In the genomic region with DNA sequence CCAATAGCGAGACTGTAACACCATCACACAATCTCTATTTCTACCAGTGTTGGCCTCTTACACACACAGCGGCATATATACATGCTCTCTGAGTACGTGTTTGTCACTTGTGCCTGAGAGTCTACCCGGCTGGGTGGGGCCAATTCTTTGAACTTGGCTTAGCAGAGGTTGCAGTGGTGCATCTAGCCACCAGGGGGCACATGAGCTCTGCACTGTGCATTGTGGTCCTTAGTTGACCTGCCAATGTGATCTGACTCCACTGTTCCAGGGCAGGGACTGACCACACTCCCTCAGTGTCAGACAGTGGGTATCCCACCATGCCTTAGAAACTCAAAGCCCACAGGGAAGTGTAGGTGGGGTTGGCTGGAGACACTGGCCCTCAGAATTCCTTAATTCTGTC, we compare ENCODE assay signal across 9 mouse cellular contexts. TPM values are rescaled to one million over a fixed set of nuclear protein-coding genes. Genes with fewer than 3 reads are reported as not detected.
A peak's percentile ranks its signal among the peaks of the same experiment; 100 is the strongest.
DNase-seq lines count a peak whose midpoint lies in the region; ATAC-seq and TF ChIP-seq lines count a peak whose summit lies in the region.
"Had no signal": no experiment of that assay in that cellular context is flagged by ENCODE, and none has a peak within 500 bp of the region (broad histone marks: within the 10 kb centered on the region; RNA-seq: fewer than 3 reads in every experiment).

No protein-coding gene starts in this region.

- intact Hi-C loops in heart, postnatal 36 days (cut with DNase I), result loop anchor here (5.0 kb wide), 1 partner anchor 357 kb away; no protein-coding TSS in a partner anchor

- H3K4me1 ChIP-seq in neural tube, embryonic 15.5 days, result 0 out of 2 replicates have a peak, but pooled peaks cover 6% of the 10 kb centered on the region
- H3K4me1 ChIP-seq in liver, postnatal 0 days (ENCODE audit: insufficient read depth), result no peaks in the 10 kb centered on the region
- peaks cover 12% of the 10 kb centered on the region; the same call in 1 of the 2 replicates for H3K4me1 ChIP-seq in spleen, adult 2 months (ENCODE audit: control insufficient read depth, insufficient read depth, insufficient read length)

- no peaks in the 10 kb centered on the region for H3K9me3 ChIP-seq in neural tube, embryonic 15.5 days (replicated peaks)
- H3K9me3 ChIP-seq in liver, postnatal 0 days (ENCODE audit: low read length), result no peaks in the 10 kb centered on the region
- H3K9me3 ChIP-seq: heart, embryonic 13.5 days had no signal

- ATAC-seq in CD4-positive, CD25-positive, alpha-beta regulatory T cell, adult 4 months, result no peak
- ATAC-seq in neural tube, embryonic 15.5 days (ENCODE audit: low FRiP score), result no peak
- ATAC-seq in liver, postnatal 0 days, result 0 out of 2 replicates have a peak, but pooled peaks have one; percentile 7

- peak; percentile 88 for DNase-seq in CD4-positive, CD25-positive, alpha-beta regulatory T cell, adult 2 months (ENCODE audit: low read depth, low spot score)
- peak; percentile 47 for DNase-seq in neural tube, embryonic 10.5 days (ENCODE audit: extremely low spot score, low spot score)
- peak; percentile 34 to 44 for DNase-seq in heart, postnatal 36 days
- peak; percentile 68 for DNase-seq in liver, postnatal 0 days
- DNase-seq in spleen, adult 2 months (ENCODE audit: low read depth in 1 of 2, low spot score in 2 of 2), result peak; percentile 60 to 75
- DNase-seq in adipocyte (ENCODE audit: low spot score), result no peak

- H3K27me3 ChIP-seq in neural tube, embryonic 15.5 days (replicated peaks), result no peaks in the 10 kb centered on the region
- H3K27me3 ChIP-seq in liver, postnatal 0 days (ENCODE audit: insufficient read depth, low read length), result no peaks in the 10 kb centered on the region
- H3K27me3 ChIP-seq in spleen, adult 2 months (ENCODE audit: control insufficient read depth, insufficient read depth, low read length), result no peaks in the 10 kb centered on the region

- H3K4me3 ChIP-seq in neural tube, embryonic 15.5 days (replicated peaks), result no peak overlapping the region
- no peak overlapping the region for H3K4me3 ChIP-seq in liver, postnatal 0 days (ENCODE audit: low read depth, low read length)
- H3K4me3 ChIP-seq in spleen, adult 2 months (ENCODE audit: extremely low read depth, insufficient read depth, insufficient read length), result no peak overlapping the region
- H3K4me3 ChIP-seq: heart, embryonic 13.5 days had no signal

- H3K9ac ChIP-seq in neural tube, embryonic 15.5 days (replicated peaks), result no peak overlapping the region
- H3K9ac ChIP-seq in liver, postnatal 0 days (replicated peaks), result no peak overlapping the region
- H3K9ac ChIP-seq: heart, embryonic 13.5 days had no signal

- H3K27ac ChIP-seq in neural tube, embryonic 15.5 days (replicated peaks), result no peak overlapping the region
- no peak overlapping the region for H3K27ac ChIP-seq in liver, postnatal 0 days (ENCODE audit: low read depth)
- no peak overlapping the region for H3K27ac ChIP-seq in spleen, adult 2 months (ENCODE audit: insufficient read depth, low read length)
- H3K27ac ChIP-seq: heart, embryonic 13.5 days had no signal

- TF ChIP-seq EP300 in liver, postnatal 0 days (IDR thresholded peaks at IDR 0.05; ENCODE audit: low read depth), result no peak

- H3K36me3 ChIP-seq in neural tube, embryonic 15.5 days, result no peaks in the 10 kb centered on the region
- no peaks in the 10 kb centered on the region for H3K36me3 ChIP-seq in liver, postnatal 0 days (replicated peaks; ENCODE audit: insufficient read depth, low read length)
- no peaks in the 10 kb centered on the region for H3K36me3 ChIP-seq in spleen, adult 2 months (ENCODE audit: control insufficient read depth, insufficient read depth, low read length)
- H3K36me3 ChIP-seq: heart, embryonic 13.5 days had no signal

- no peak overlapping the region for H3K4me2 ChIP-seq in neural tube, embryonic 15.5 days
- H3K4me2 ChIP-seq in liver, postnatal 0 days (ENCODE audit: low read depth, low read length), result no peak overlapping the region
- H3K4me2 ChIP-seq: heart, embryonic 13.5 days had no signal

- no peak for TF ChIP-seq POLR2A in spleen, adult 2 months (IDR thresholded peaks at IDR 0.05; ENCODE audit: low read depth, low read length)

- peak; percentile 90 for TF ChIP-seq CTCF in liver, postnatal 0 days (IDR thresholded peaks at IDR 0.05; ENCODE audit: low read depth)
- peak; percentile 82; the same call in 1 of the 2 replicates for TF ChIP-seq CTCF in spleen, adult 2 months (IDR thresholded peaks at IDR 0.05; ENCODE audit: extremely low read depth, insufficient read depth, insufficient read length, insufficient replicate concordance)

- WGBS in neural tube, embryonic 15.5 days, result 53% methylated on average over 4 of the region's 4 CpGs
- 34% methylated on average over 4 of the region's 4 CpGs for WGBS in liver, postnatal 0 days (ENCODE audit: insufficient replicate concordance)
- 22% methylated on average over 4 of the region's 4 CpGs for WGBS in spleen, adult 2 months

RNA-seq across cellular contexts. Expression of gene Tmem121, which starts 34.1 kb away (rescaled TPM):
- not detected for polyA plus RNA-seq in CD4-positive, CD25-positive, alpha-beta regulatory T cell, adult 4 months (2017; shearing (Covaris generic))
- 47.2 and 52.2 TPM in 2 replicates for polyA plus RNA-seq in neural tube, embryonic 15.5 days (2015; fragmentation: Nextera tagmentation; extraction: Ambion mirVana)
- total RNA-seq in heart, postnatal 36 days (2021), result not detected
- polyA plus RNA-seq in liver, postnatal 0 days (2015; fragmentation: Nextera tagmentation; extraction: Ambion mirVana), result 0.20 and 0.21 TPM in 2 replicates
- 1.7 and 2.1 TPM in 2 replicates for polyA plus RNA-seq in spleen, adult 2 months (2012; rRNA removed)

Comparison
In these comparisons a context has a peak if more than half of its experiments do, and no peak if none do; other contexts are left out.
1. RNA of gene Tmem121, which starts 34.1 kb away (polyA plus RNA-seq): 47.2 to 52.2 TPM in neural tube, embryonic 15.5 days; 1.7 to 2.1 TPM in spleen, adult 2 months, 0.20 to 0.21 TPM in liver, postnatal 0 days and not detected in CD4-positive, CD25-positive, alpha-beta regulatory T cell, adult 4 months; every median in the first group is over 10 times any median in the second.